8 mouse cellular contexts compared by ENCODE assay signal in the genomic region with DNA sequence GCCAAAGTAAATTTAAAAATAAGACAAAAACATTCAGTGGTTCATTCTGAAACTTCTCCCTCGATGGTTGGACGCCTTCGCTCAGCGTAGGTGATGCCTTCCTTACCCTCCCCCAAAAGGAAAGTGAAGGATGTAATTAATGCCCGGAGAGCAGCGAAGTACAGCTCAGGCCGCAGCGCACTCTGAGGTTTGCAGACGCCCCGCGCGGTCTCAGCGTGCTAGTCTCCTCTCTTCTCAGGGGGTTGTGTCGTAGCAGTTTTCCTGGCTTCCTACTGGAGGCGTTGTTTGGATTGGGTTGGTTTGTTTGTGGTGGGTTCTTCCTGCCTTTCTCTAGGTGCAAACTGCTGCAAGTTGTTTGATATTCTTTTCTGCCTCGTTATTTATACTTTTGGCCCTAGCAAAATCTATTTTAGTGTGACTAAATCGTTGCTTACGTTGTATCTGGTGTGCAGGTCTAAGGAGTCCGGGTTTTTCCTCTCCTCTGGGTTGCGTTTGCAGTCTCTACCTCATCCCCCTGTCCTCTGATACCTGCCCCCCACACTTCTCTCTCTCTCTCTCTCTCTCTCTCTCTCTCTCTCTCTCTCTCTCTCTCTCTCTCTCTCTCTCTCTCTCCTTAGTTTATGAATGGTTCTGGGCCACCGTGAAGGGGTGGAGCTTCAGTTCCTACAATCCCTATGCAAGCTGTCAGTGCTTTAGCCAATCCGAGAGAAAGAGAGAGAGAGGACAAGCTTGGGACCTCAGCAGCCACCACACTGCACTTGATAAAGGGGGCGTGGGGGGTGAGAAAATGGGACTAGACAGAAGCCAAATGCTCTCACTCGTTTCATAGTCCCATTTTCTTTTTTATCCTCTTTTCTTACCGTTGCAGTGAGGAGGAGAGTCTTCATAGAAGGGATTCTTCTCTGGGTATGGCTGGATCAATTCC. TPM values are rescaled to one million over a fixed set of nuclear protein-coding genes. Genes with fewer than 3 reads are reported as not detected.
DNase-seq lines count a peak whose midpoint lies in the region; ATAC-seq and TF ChIP-seq lines count a peak whose summit lies in the region.

A gene (minus strand): TSS at position 539 of the 925 bp plus-strand sequence.

- no peaks in the 10 kb centered on the region for H3K9me3 ChIP-seq in kidney, postnatal 0 days (replicated peaks; ENCODE audit: low read length)
- H3K9me3 ChIP-seq in forebrain, embryonic 12.5 days: no peaks in the 10 kb centered on the region

- H3K27ac ChIP-seq in kidney, postnatal 0 days: no peak within 1 kb of the TSS
- H3K27ac ChIP-seq in forebrain, embryonic 12.5 days: peak within 1 kb of the TSS; percentile 46; the same call in 1 of the 2 replicates
- peak within 1 kb of the TSS; percentile 75 for H3K27ac ChIP-seq in small intestine, adult 2 months (ENCODE audit: insufficient read depth, low read depth, low read length)

- H3K4me1 ChIP-seq in kidney, postnatal 0 days (replicated peaks; ENCODE audit: insufficient read depth, low read length): peaks cover 7% of the 10 kb centered on the region; the same call in 1 of the 2 replicates
- peaks cover 35% of the 10 kb centered on the region for H3K4me1 ChIP-seq in forebrain, embryonic 12.5 days
- H3K4me1 ChIP-seq in small intestine, adult 2 months (ENCODE audit: control insufficient read depth, insufficient read depth, insufficient read length, low read length): no peaks in the 10 kb centered on the region

- peak; percentile 28; the same call in 1 of the 2 replicates for TF ChIP-seq POLR2A in small intestine, adult 2 months (IDR thresholded peaks at IDR 0.05; ENCODE audit: low read depth, low read length)

- ATAC-seq in kidney, postnatal 0 days (replicated peaks; ENCODE audit: low FRiP score, low read depth): no peak
- peak; percentile 76 for ATAC-seq in forebrain, embryonic 12.5 days (ENCODE audit: low FRiP score)

- no peak for TF ChIP-seq CTCF in kidney, postnatal 0 days (IDR thresholded peaks at IDR 0.05; ENCODE audit: low read depth)
- TF ChIP-seq CTCF in small intestine, adult 2 months (IDR thresholded peaks at IDR 0.05; ENCODE audit: extremely low read depth, insufficient read length, insufficient replicate concordance, low read depth, low read length): no peak

- H3K4me2 ChIP-seq in kidney, postnatal 0 days (ENCODE audit: low read length): peak within 1 kb of the TSS; percentile 53
- H3K4me2 ChIP-seq in forebrain, embryonic 12.5 days: peak within 1 kb of the TSS; percentile 51

- 14% methylated on average over 25 of the region's 25 CpGs for WGBS in kidney, postnatal 0 days
- 2% methylated on average over 25 of the region's 25 CpGs for WGBS in forebrain, embryonic 12.5 days
- WGBS in small intestine, adult 2 months: 67% methylated on average over 25 of the region's 25 CpGs

- 0 out of 2 replicates have a peak within 1 kb of the TSS, but pooled peaks have one; percentile 25 for H3K4me3 ChIP-seq in kidney, postnatal 0 days (replicated peaks; ENCODE audit: low read depth, low read length)
- H3K4me3 ChIP-seq in forebrain, embryonic 12.5 days (replicated peaks): peak within 1 kb of the TSS; percentile 37
- H3K4me3 ChIP-seq in small intestine, adult 2 months (ENCODE audit: low read depth, low read length): peak within 1 kb of the TSS; percentile 68

- no peaks in the 10 kb centered on the region for H3K36me3 ChIP-seq in kidney, postnatal 0 days (ENCODE audit: insufficient read depth, low read length)
- H3K36me3 ChIP-seq in forebrain, embryonic 12.5 days (replicated peaks): no peaks in the 10 kb centered on the region
- peaks cover 3% of the 10 kb centered on the region; the same call in 1 of the 2 replicates for H3K36me3 ChIP-seq in small intestine, adult 2 months (ENCODE audit: control insufficient read depth, insufficient read depth, low read length)

- peaks cover 50% of the 10 kb centered on the region for H3K27me3 ChIP-seq in kidney, postnatal 0 days (ENCODE audit: insufficient read depth, low read length)
- H3K27me3 ChIP-seq in forebrain, embryonic 12.5 days: peaks cover 63% of the 10 kb centered on the region
- H3K27me3 ChIP-seq in small intestine, adult 2 months (ENCODE audit: control insufficient read depth, insufficient read depth, low read length): no peaks in the 10 kb centered on the region

- H3K9ac ChIP-seq in kidney, postnatal 0 days (ENCODE audit: low read depth, low read length): no peak within 1 kb of the TSS
- H3K9ac ChIP-seq in forebrain, embryonic 12.5 days: no peak within 1 kb of the TSS

- peak; percentile 51 for DNase-seq in kidney, postnatal 0 days (ENCODE audit: low spot score)
- no peak for DNase-seq in kidney, adult 18-20 months
- no peak for DNase-seq in adrenal gland, postnatal 25 days
- peak; percentile 32 for DNase-seq in liver
- DNase-seq in ovary, adult 18-20 months (ENCODE audit: low spot score): no peak
- DNase-seq in right cerebral cortex, postnatal 25 days: no peak

RNA-seq across cellular contexts. Expression of the gene that starts here (rescaled TPM):
- 0.08 TPM in 2 replicates for polyA plus RNA-seq in kidney, postnatal 0 days (2015; fragmentation: Nextera tagmentation; extraction: Ambion mirVana)
- total RNA-seq in adrenal gland, postnatal 25 days (2021): 10.9 and 11.4 TPM in 2 replicates
- polyA plus RNA-seq in forebrain, embryonic 12.5 days (2016; fragmentation: Nextera tagmentation; extraction: Ambion mirVana): 8.4 and 14.9 TPM in 2 replicates
- 7.0 and 12.0 TPM in 2 replicates for polyA plus RNA-seq in small intestine, adult 2 months (2012; rRNA removed)

Comparison
In these comparisons a context has a peak if more than half of its experiments do, and no peak if none do; other contexts are left out.
1. Peak in DNase-seq, H3K4me3 ChIP-seq and H3K4me2 ChIP-seq in kidney, postnatal 0 days; RNA of the gene not detected or under 1 TPM.